Mouse (Mus musculus) liver, embryonic 14.5 days (tissue): ENCODE results near the gene Cacna1c. TPM values are rescaled to one million over a fixed set of nuclear protein-coding genes. Genes with fewer than 3 reads are reported as not detected.

Experiments
- ATAC-seq: fragments of 200-750 bp; cut with Nextera tagmentation; 2 replicates; pipeline ENCODE4 v1.8.0; 2017; ENCODE audit warnings: moderate number of reproducible peaks, mild to moderate bottlenecking, moderate library complexity; ENCODE audit not compliant: insufficient read depth
- DNase-seq, 3 experiments: peaks; one replicate each; pipeline ENCODE4 v3.0.0-alpha.2; 2012 to 2013; ENCODE audit warnings: low read depth in 3 of 3, low spot score in 3 of 3
- H3K27ac ChIP-seq: fragments of 300-500 bp; sonication (generic); 2 replicates; pipeline ENCODE4 v1.5.1; 2014; ENCODE audit warnings: moderate library complexity, mild to moderate bottlenecking, control low read depth, inconsistent platforms
- H3K27me3 ChIP-seq: fragments of 300-500 bp; sonication (generic); 2 replicates; pipeline ENCODE4 v1.6.1; 2014; ENCODE audit warnings: mild to moderate bottlenecking, low read length, moderate library complexity; ENCODE audit not compliant: control insufficient read depth, insufficient read depth
- H3K36me3 ChIP-seq: fragments of 300-500 bp; sonication (generic); replicated peaks from 2 replicates; pipeline ENCODE4 v1.6.1; 2014; ENCODE audit warnings: low read depth; ENCODE audit not compliant: control insufficient read depth, insufficient read depth
- H3K4me1 ChIP-seq, 2 experiments: fragments of 200-500 bp in 1 of 2; fragments of 300-500 bp in 1 of 2; sonication (generic) in 1 of 2; replicated peaks; 2 replicates each; pipeline ENCODE4 v1.6.1; 2012 to 2014; ENCODE audit warnings: antibody characterized with exemption in 1 of 2, inconsistent platforms in 1 of 2, low read length in 1 of 2; ENCODE audit not compliant: control insufficient read depth in 2 of 2, insufficient read depth in 2 of 2
- H3K4me2 ChIP-seq: fragments of 300-500 bp; sonication (generic); 2 replicates; pipeline ENCODE4 v1.6.1; 2014; ENCODE audit warnings: low read depth, mild to moderate bottlenecking, control low read depth, moderate library complexity
- H3K4me3 ChIP-seq, 2 experiments: fragments of 200-500 bp in 1 of 2; fragments of 300-500 bp in 1 of 2; sonication (generic) in 1 of 2; 2 replicates each; pipeline ENCODE4 v1.5.1; 2012 to 2014; ENCODE audit warnings: low read depth in 2 of 2, low read length in 2 of 2, mild to moderate bottlenecking in 2 of 2, control low read depth in 1 of 2, inconsistent platforms in 1 of 2, moderate library complexity in 1 of 2; ENCODE audit not compliant: insufficient read depth in 1 of 2
- H3K9ac ChIP-seq: fragments of 300-500 bp; sonication (generic); replicated peaks from 2 replicates; pipeline ENCODE4 v1.6.1; 2014; ENCODE audit warnings: mild to moderate bottlenecking, control low read depth, moderate library complexity
- H3K9me3 ChIP-seq: fragments of 300-500 bp; sonication (generic); 2 replicates; pipeline ENCODE4 v1.6.1; 2016; ENCODE audit warnings: low read length, mixed read lengths; ENCODE audit not compliant: control insufficient read depth
- CTCF ChIP-seq: IDR thresholded peaks from 2 replicates; pipeline ENCODE4 v1.5.1; 2016; ENCODE audit warnings: antibody characterized with exemption, low read depth, control low read depth
- EP300 ChIP-seq: IDR thresholded peaks from 2 replicates; pipeline ENCODE4 v1.6.1; 2016; ENCODE audit warnings: antibody characterized with exemption, low read depth
- WGBS: fragments of 180-500 bp; shearing (Covaris S2); extraction: QIAGEN DNeasy Blood & Tissue Kit; methylation state at CpG from one replicate; pipeline ENCODE4 v1.1.7; 2014; ENCODE audit not compliant: insufficient replicate concordance; 5-methylcytosine and 5-hydroxymethylcytosine counted together
- polyA plus RNA-seq, 2 experiments: library from polyadenylated mRNA; depleted of rRNA in 1 of 2; stranded (reverse) in 1 of 2; unstranded in 1 of 2; fragments of >200 nt; fragmentation: Nextera tagmentation in 1 of 2; extraction: Ambion mirVana in 1 of 2; gene quantifications; 2 replicates each; pipeline versions ENCODE4 v1.2.1 to v1.2.3; 2012 to 2014

The Cacna1c gene
- polyA plus RNA-seq, 2 experiments: 0.20 to 0.32 TPM

DNA sequence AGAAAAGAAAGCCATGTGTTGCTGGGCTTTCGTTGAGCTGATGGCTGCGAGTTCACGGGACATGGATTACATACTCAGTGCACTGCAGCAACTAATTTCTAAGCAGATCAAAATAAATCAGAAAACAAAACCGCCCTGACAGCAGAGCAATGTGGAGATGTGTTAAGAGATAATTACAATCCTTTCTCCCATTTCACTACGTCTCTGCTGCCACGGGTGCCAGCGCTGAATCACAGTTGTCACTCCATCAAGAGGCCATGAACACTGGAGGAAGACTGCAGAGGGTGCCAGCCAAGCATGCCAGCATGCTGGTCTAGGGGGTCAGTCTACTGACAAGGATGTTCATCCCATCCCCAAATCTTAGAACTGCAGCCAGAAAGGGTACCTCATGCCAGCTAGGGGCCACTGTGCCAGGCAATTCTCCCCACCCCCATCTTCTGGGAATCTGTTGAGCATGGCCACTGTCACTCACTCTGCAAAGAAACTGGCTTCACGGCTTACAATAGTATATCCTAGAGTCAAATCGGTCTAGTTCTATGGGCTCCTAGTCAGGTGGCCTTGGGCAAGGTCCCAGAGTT lies 263.1 kb downstream of the Cacna1c start:
- DNase-seq (no peak), ATAC-seq (no peak)
- no peaks in the 10 kb centered on the region for H3K4me1 ChIP-seq
- no peaks in the 10 kb centered on the region for H3K9me3 ChIP-seq
- no peak overlapping the region for H3K27ac ChIP-seq
- no peaks in the 10 kb centered on the region for H3K27me3 ChIP-seq
- H3K36me3 ChIP-seq: no peaks in the 10 kb centered on the region
- no peak overlapping the region for H3K9ac ChIP-seq
- no peak for TF ChIP-seq CTCF
- no peak for TF ChIP-seq EP300
- H3K4me2 ChIP-seq: no peak overlapping the region
- 63% methylated on average over 9 of the region's 9 CpGs for WGBS
- no peak overlapping the region for H3K4me3 ChIP-seq

GRCm38 (mm10) chr6:118932002-118932700 lies 264.1 kb downstream of the Cacna1c start:
- H3K36me3 ChIP-seq: no peaks in the 10 kb centered on the region
- 55% methylated on average over 8 of the region's 8 CpGs for WGBS
- no peak overlapping the region for H3K27ac ChIP-seq
- no peak for TF ChIP-seq CTCF
- no peak for TF ChIP-seq EP300
- ATAC-seq (no peak), DNase-seq (no peak)
- H3K4me3 ChIP-seq: no peak overlapping the region
- no peak overlapping the region for H3K4me2 ChIP-seq
- no peaks in the 10 kb centered on the region for H3K4me1 ChIP-seq
- no peaks in the 10 kb centered on the region for H3K9me3 ChIP-seq
- H3K9ac ChIP-seq: no peak overlapping the region
- no peaks in the 10 kb centered on the region for H3K27me3 ChIP-seq

GRCm38 (mm10) chr6:118926669-118927068 lies 269.5 kb downstream of the Cacna1c start:
- H3K9ac ChIP-seq: no peak overlapping the region
- TF ChIP-seq CTCF: no peak
- no peak for TF ChIP-seq EP300
- H3K27me3 ChIP-seq: no peaks in the 10 kb centered on the region
- H3K9me3 ChIP-seq: no peaks in the 10 kb centered on the region
- ATAC-seq (no peak), DNase-seq (no peak)
- no peak overlapping the region for H3K27ac ChIP-seq
- WGBS: 61% methylated on average over 3 of the region's 3 CpGs
- peaks cover 0 to 2% of the 10 kb centered on the region in 2 experiments; a peak in 1 of 4 replicates for H3K4me1 ChIP-seq
- H3K4me2 ChIP-seq: no peak overlapping the region
- H3K36me3 ChIP-seq: no peaks in the 10 kb centered on the region
- no peak overlapping the region for H3K4me3 ChIP-seq

DNA sequence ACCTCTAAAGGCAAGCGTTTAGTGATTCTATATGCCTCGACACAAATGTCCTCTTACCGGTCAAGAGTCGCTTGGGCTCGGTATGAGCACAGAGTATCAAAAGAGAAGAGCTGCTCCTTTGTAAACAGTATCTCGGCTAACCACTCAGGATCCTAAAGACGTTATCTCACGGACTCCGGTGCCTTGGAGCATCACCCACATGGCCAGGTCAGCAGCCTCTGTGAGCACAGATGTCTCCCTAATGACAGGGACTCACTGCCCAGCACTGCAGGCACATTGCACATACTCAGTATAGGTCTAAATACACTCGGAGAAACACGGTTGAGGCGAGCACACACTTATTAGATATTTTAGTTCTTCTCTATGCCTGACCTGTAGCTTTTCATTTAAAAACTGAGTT lies 271.8 kb downstream of the Cacna1c start:
- Histone ChIP-seq H3K4me2 (no peak overlapping the region), H3K9me3 (no peaks in the 10 kb centered on the region), H3K4me1 (peaks cover 0 to 2% of the 10 kb centered on the region in 2 experiments; a peak in 1 of 4 replicates), H3K9ac (no peak overlapping the region), H3K27me3 (no peaks in the 10 kb centered on the region), H3K27ac (no peak overlapping the region), H3K4me3 (no peak overlapping the region), H3K36me3 (no peaks in the 10 kb centered on the region)
- DNase-seq: no peak
- ATAC-seq: no peak
- TF ChIP-seq EP300: no peak
- TF ChIP-seq CTCF: no peak
- WGBS: 71% methylated on average over 12 of the region's 12 CpGs

DNA sequence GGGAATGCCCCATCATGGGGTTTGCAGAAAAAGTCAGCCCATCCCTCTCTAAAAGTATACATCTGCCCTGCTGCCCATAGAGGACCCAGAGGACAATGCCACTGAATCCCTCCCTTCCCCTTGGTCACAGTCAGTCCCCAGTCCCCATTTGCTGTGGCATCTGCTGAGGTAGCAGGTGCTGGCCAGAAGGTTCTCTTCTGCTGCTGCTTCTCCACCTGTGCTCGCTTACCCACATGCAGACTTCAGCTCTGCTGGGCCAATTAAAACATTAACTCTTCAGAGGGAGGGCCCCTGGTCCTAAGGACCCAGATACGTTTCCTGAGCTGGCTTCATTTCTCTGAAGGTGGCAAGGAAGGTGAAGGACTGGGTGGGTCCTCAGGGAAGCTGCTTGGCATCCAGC lies 272.3 kb downstream of the Cacna1c start:
- no peaks in the 10 kb centered on the region for H3K36me3 ChIP-seq
- no peak overlapping the region for H3K9ac ChIP-seq
- H3K4me1 ChIP-seq: peaks cover 0 to 2% of the 10 kb centered on the region in 2 experiments; a peak in 1 of 4 replicates
- H3K9me3 ChIP-seq: no peaks in the 10 kb centered on the region
- no peak overlapping the region for H3K4me3 ChIP-seq
- DNase-seq (no peak), ATAC-seq (no peak)
- no peak overlapping the region for H3K4me2 ChIP-seq
- H3K27ac ChIP-seq: no peak overlapping the region
- TF ChIP-seq CTCF (no peak), EP300 (no peak)
- 53% methylated on average over 2 of the region's 2 CpGs for WGBS
- no peaks in the 10 kb centered on the region for H3K27me3 ChIP-seq
